Mouse (Mus musculus) cerebellum, postnatal 36 days (tissue): Measurements from ENCODE around the gene Spp2.
A peak's percentile ranks its signal among the peaks of the same experiment; 100 is the strongest.

Experiments
- DNase-seq, 2 experiments: peaks; one replicate each; pipeline ENCODE4 v3.0.0; 2021 to 2022; ENCODE audit warnings: mixed read lengths in 2 of 2

Gene Spp2

DNA sequence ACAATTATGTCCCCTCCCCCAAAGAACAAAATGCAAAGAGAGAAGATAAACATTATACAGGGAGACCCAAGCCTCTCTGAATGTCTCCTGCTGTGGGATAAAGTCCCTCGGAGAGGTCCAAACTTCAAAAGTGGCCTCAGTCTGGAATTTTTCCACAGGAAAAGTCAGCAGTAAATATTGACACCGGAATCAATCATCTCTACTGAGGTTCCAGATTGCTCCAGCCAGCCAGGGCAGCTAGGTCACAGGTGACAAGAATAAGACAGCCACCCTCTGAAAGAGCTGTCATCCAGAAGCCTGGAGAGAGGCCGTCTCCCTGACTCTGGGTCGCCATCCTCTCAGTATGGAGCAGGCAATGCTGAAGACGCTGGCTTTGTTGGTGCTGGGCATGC lies at the start of gene Spp2:
Gene Spp2 (plus strand): TSS at position 155 of the 392 bp plus-strand sequence.
- DNase-seq: no peak

GRCm38 (mm10) chr1:88357458-88358090 lies 49.2 kb upstream of the Spp2 start:
- DNase-seq: peak; percentile 76 to 91

- peak; percentile 89 to 95 for DNase-seq
Measured at GRCm38 (mm10) chr1:88358102-88358654, 48.6 kb upstream of the Spp2 start.

DNA sequence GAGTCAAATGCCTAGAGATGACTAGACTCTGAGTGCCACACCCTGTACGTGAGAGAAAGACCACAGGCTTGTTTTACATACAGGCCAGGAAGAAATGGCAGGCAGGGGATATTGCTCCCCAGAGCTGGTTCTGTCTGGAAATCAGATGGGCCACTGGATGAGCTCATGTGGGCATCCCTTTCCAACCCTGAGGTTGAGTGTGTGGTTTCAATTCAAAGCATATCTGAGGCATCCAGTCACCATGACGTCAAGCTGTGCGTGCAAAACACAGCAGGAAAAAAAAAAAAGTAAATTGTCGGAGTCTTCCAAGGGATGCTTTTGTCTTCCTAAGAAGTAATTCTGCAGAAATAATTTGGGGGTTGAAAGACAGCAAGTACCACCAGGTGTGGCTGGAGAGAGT lies 45.7 kb upstream of the Spp2 start:
- DNase-seq: no peak

- DNase-seq: peak; percentile 43 to 45
Measured at GRCm38 (mm10) chr1:88366881-88367644, 39.7 kb upstream of the Spp2 start.

DNA sequence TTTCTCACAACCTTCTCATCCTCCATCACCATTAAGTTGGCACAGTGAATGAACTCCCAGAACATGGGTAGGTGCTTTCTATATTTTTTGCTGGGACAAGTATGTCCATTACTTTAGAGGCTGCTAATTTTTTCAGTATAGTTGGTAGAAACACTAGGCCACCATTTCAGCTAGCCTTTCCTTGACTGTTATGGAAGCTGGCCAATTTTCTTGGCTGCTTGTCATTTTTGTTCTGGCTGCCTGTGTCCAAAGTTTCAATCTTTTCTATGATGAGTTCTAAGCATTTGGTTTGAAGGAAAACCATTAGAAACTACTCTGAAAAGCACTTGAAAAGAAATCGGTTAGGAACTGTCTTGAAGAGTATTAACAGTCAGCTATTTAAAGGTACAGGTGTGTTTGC lies 28.3 kb upstream of the Spp2 start:
- DNase-seq: no peak

GRCm38 (mm10) chr1:88391632-88392031 lies 15.1 kb upstream of the Spp2 start:
- no peak for DNase-seq

GRCm38 (mm10) chr1:88393321-88393720 lies 13.4 kb upstream of the Spp2 start:
- no peak for DNase-seq

DNA sequence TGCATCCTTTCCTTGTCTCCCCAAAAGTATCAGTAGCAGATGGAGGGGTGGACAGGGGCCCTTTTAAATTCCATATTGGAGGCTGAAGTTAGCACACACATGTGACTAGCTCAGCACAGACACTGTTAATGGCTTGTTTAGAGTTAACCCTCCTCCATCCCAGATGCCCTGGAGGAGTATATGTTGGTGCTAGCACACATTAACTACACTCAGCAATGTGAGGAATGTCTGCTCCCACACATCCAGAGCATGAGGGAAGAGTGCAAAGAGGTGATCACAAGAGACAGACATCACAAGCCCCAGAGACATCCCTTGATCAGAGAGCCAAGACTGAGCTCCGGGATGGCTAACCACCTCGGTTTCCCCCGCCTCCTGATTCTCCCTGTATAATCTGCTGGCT lies 3.4 kb upstream of the Spp2 start:
- DNase-seq: no peak

DNA sequence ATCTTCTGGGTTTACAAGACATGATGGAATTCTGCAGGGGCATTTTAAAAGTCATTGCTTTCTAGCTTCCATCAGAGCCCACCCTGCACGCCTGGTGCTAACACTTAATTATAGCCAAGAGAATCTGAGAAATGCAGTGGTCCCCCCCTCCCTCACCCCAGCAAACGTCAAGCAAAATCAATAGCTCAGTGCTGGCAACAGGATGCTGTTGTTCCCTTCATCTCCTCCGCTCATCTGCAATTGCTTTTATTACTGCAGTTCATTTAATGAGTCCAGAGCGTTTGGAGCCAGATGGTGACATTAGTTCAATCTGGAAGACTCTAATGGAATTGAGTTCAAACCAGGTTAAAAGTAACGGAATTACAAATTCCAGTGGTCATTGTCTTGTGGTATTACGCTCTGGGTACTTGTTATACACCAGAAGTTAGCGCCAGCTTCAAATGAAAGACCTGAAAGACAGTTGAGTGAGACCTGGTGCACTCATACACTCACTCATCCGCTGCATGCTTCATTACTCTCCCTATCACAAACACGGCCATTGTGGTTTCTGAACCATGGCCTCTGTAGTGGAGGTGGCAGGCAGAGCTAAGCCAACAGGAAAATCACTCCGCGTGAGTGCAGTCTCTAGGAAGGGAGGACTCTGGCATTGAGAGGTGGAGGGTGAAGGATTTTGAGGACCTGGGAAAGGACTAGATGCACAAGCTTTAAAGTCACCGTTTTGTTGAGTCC lies 519 bp upstream of the Spp2 start:
- no peak for DNase-seq

DNA sequence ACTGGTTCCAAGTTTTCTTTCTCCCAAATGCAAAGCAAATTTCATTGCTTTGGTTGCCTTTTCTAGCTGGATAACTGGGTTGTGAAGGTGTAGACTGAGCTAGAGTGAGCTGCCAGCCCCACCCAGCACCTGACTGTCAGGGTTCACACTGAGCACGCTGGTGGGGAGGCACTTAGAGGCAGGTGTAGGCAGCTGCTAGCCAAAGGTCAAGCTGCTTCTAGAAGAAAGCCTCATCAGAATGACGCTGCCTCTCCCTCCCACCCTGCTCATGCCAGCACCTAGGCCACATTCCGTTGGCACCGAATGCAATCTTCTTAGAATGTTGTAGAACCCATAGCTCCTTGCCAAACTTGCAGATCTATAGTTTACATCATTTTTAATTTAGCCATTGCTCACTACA lies 1.6 kb downstream of the Spp2 start:
- no peak for DNase-seq

DNA sequence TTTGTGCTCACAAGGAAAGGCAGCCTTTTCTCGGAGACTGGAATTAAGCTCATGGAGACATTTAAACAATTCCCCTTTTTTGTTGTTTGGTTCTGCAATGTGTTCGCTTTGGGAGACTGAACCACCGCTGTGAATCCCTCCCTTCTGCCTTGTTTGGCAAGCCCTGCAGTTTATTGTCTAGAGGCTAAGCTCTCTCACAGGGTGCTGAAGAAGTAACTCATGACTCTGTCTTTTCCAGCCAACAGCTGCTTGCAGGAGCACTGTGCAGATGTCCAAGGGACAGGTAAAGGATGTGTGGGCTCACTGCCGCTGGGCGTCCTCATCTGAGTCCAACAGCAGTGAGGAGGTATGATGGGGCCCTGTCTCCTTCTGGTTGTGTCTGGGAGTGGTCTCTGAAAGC lies 5.3 kb downstream of the Spp2 start:
- no peak for DNase-seq

DNA sequence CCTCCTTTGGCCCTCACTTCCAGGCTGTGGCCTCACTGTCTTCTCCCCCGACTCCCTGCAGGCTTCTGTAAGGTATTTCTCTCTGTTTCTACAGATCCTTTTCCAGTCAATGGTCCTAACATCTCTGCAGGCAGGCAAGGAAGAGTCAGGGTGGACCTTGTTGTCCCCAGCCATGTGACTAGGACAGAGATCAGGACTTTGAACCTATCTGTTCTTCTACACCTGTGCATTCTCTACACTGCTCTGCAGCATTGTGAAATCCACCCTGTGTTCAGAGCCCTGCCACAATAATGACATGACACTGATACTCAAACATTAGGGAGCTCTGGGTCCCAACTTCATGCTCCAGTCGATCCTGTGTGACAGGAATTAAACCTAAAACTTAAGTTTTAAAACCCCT lies 12.2 kb downstream of the Spp2 start:
- no peak for DNase-seq

DNA sequence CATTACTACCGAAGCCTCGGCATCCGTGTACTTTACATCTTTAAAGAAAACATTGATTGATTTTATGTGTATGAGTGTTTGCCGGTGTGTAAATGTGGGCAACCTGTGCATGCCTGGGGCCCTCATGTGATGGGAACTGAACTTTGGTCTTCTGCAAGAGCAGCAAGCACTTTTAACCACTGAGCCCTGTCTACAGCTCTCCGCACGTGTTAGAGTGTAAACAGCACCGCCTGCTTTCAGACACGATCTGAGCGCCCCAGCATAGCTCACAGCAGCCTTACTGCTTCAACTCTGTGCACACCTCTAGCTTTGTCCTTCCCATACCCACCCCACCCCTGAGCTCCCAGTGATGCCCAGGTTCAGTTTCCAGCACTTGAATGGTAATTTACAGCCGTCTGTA lies 15.3 kb downstream of the Spp2 start:
- DNase-seq: no peak

DNA sequence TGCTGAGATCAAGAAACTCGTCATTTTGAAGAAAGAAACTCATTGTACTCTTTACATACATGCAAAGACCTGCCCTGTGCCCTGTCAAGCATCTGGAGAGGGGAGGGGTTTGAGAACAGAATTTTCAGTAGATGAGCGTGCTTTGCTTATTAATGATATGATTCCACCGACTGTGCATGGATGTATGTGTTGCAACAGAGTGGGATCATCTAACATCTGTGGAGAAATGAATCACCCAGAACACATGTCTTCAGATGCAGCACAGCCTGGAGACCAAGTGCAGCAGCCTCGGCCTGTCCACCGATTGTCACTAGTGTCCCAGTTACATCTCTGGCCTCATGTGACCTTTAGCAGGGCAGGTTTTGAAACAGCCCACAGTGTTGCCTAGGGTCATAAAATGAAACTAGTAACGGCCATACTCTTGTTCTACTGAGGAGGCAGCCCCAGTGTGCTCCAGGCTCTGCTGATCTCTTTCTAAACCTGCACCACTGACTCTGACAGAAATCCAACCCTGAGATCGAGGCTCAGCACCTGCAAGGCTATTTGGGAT lies 16.2 kb downstream of the Spp2 start:
- no peak for DNase-seq

DNA sequence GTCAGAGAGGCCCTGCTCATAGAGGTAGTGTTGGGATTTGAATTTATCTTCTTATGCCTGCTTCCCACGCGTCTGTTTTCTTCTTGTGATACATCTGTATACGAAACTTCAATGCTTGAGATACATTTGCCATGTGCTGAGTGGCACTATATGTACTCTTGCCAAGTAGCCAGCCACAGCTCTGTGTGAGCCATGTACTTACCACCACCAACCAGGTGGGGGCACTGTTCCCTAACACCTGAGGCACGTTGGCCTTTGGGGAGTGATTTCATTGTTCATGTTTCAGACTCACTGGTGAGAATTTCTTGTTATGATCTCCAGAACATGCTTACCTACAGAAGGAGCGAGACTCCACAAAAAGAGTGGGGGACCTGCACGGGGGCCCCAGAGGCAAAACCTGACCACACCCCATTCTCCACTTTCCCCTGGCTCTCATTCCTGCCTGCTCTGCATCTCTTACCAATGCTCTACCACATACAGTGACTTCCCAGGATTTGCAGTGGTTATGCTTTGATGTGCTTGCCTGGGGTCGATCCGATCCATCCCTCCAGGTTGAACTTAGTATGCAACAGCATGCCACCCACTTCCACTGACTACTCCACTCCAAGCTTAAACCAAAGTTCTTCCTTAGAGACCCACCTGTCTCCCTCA lies 18.0 kb downstream of the Spp2 start:
- DNase-seq: peak; percentile 86 to 88

DNA sequence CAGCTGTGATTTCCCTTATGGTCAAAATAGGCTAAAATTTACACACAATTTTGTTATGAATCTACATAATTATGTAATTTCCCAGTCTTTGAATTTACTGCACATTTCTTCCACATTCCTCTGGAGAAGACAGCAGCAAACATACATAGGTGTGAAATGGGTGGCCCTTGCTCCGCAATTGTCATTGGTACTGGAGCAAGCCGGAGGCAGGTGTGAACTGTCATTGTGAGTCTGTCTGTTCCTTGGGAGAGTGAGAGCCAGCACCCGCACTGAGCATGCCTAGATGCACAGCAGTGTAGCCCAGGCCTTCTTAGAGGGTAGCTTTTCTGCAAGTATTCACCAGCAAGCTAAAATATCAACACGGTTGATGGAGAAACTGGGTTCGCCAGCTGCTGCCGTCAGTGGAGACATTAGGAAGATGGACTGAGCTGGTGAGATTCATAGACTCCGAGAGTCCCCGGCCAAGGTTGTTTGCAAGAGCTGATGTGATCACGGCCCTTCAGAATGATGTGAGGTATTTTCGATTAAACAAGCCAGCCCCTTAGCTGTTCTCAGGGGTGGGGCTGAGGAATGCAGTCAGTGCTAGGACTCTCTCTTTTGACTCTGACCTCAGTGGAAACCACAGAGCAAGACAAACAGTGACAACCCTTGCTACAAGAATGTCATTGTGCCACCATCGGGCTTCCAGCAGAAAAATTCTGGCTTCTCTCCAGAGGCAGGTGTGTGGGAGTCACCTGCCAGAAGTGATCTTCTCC lies 21.4 kb downstream of the Spp2 start:
- DNase-seq: no peak

DNA sequence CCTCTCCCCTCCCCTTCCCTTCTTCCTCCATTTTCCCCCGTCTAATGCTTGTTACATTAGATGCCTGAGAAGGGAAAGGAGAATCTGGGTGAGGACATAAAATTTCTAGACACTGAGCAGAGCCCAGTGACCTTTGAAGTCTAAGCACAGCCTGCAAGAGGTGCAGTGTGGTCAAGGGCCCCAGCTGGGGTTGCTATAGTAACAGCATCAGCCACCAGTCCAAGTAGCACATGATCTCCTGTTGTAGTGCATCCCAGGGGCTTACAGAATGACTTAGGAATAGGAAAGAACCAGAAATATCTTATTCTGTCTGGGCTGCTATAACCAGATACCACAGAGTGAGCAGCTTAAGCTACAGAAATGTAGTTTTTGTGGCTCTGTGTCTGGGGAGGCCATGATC lies 22.7 kb downstream of the Spp2 start:
- DNase-seq: no peak

DNA sequence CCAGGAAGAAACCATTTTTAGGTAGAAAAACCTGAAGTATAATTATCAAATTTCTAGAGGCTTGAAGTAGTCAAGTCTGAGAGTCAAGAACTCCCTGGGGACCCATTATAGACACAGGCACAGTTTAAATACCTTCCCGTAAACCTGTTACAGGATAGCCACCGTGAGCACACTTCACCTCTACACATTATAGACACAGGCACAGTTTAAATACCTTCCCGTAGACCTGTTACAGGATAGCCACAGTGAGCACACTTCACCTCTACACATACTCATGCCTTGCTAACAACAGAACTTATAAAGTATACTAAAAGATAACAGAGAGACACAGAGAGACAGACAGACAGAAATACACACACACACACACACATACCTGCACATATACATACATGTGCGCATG lies 24.5 kb downstream of the Spp2 start:
- DNase-seq: no peak

GRCm38 (mm10) chr1:88432601-88433000 lies 25.8 kb downstream of the Spp2 start:
- DNase-seq: no peak

GRCm38 (mm10) chr1:88433096-88433883 lies 26.5 kb downstream of the Spp2 start:
- no peak for DNase-seq
